Mouse (Mus musculus) stomach, embryonic 14.5 days (tissue): ENCODE results near the gene Ttc21a. TPM values are rescaled to one million over a fixed set of nuclear protein-coding genes. Genes with fewer than 3 reads are reported as not detected.
"Not testable (repeated sequence)": the region's sequence is repeated elsewhere in the genome, so short reads cannot be mapped to it uniquely, and the experiment has no call there.

ENCODE experiments used
- ATAC-seq: fragments of 200-750 bp; cut with Nextera tagmentation; 2 replicates; pipeline ENCODE4 v1.8.0; 2017; ENCODE audit warnings: low read depth, moderate TSS enrichment; ENCODE audit not compliant: insufficient number of reproducible peaks, insufficient read depth, low FRiP score
- H3K27ac ChIP-seq: fragments of 300-500 bp; sonication (generic); 2 replicates; pipeline ENCODE4 v1.5.1; 2014; ENCODE audit warnings: mild to moderate bottlenecking, low read length, moderate library complexity, mixed read lengths
- H3K27me3 ChIP-seq: fragments of 300-500 bp; sonication (generic); 2 replicates; pipeline ENCODE4 v1.6.1; 2014; ENCODE audit warnings: low read length, control low read depth, mixed read lengths; ENCODE audit not compliant: control insufficient read depth, insufficient read depth
- H3K36me3 ChIP-seq: fragments of 300-500 bp; sonication (generic); 2 replicates; pipeline ENCODE4 v1.6.1; 2014; ENCODE audit warnings: mild to moderate bottlenecking, control low read depth, low read length, moderate library complexity, mixed read lengths; ENCODE audit not compliant: control insufficient read depth, insufficient read depth
- H3K4me1 ChIP-seq: fragments of 300-500 bp; sonication (generic); 2 replicates; pipeline ENCODE4 v1.6.1; 2014; ENCODE audit warnings: low read length, control low read depth, mixed read lengths; ENCODE audit not compliant: control insufficient read depth, insufficient read depth
- H3K4me2 ChIP-seq: fragments of 300-500 bp; sonication (generic); replicated peaks from 2 replicates; pipeline ENCODE4 v1.6.1; 2014; ENCODE audit warnings: low read depth, low read length, control low read depth
- H3K4me3 ChIP-seq: fragments of 300-500 bp; sonication (generic); 2 replicates; pipeline ENCODE4 v1.5.1; 2014; ENCODE audit warnings: low read depth, low read length, control low read depth
- H3K9ac ChIP-seq: fragments of 300-500 bp; sonication (generic); replicated peaks from 2 replicates; pipeline ENCODE4 v1.6.1; 2014; ENCODE audit warnings: low read depth, mild to moderate bottlenecking, control low read depth, low read length, moderate library complexity, mixed read lengths
- H3K9me3 ChIP-seq: fragments of 300-500 bp; sonication (generic); 2 replicates; pipeline ENCODE4 v1.6.1; 2016; ENCODE audit warnings: low read depth, low read length, control low read depth; ENCODE audit not compliant: control insufficient read depth
- WGBS: fragments of 180-500 bp; shearing (Covaris S2); extraction: QIAGEN DNeasy Blood & Tissue Kit; methylation state at CpG from one replicate; pipeline ENCODE4 v1.1.7; 2014; 5-methylcytosine and 5-hydroxymethylcytosine counted together
- polyA plus RNA-seq: library from polyadenylated mRNA; unstranded; fragments of >200 nt; fragmentation: Nextera tagmentation; extraction: Ambion mirVana; gene quantifications from 2 replicates; pipeline ENCODE4 v1.2.1, GENCODE M21; 2014

Ttc21a gene
- polyA plus RNA-seq, 1 experiment from 2014 or later = 0.09 TPM

DNA sequence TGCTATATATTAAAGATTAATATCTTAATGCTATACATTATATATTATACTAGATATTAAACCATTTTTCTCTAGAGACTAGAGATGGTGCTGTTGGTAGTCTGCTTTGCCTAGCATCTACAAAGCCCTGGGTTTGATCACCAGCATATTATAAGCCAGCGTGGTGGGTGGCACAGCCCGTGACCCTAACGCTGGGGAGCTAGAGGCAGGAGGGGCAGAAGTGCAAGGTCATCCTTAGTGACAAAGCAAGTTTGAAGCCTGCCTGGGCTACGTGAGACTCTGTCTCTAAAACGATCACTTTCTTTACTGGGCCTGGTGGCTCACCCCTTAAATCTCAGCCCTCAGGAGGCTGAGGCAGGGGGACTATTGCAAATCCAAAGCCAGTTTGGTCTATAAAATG, 65.5 kb downstream of the Ttc21a start:
- no peak overlapping the region for H3K4me3 ChIP-seq
- ATAC-seq = no peak
- H3K9me3 ChIP-seq = no peaks in the 10 kb centered on the region
- no peaks in the 10 kb centered on the region for H3K36me3 ChIP-seq
- no peak overlapping the region for H3K9ac ChIP-seq
- 80% methylated on average over 5 of the region's 5 CpGs for WGBS
- no peak overlapping the region for H3K4me2 ChIP-seq
- H3K27me3 ChIP-seq = no peaks in the 10 kb centered on the region
- H3K4me1 ChIP-seq = peaks cover 4% of the 10 kb centered on the region
- no peak overlapping the region for H3K27ac ChIP-seq

DNA sequence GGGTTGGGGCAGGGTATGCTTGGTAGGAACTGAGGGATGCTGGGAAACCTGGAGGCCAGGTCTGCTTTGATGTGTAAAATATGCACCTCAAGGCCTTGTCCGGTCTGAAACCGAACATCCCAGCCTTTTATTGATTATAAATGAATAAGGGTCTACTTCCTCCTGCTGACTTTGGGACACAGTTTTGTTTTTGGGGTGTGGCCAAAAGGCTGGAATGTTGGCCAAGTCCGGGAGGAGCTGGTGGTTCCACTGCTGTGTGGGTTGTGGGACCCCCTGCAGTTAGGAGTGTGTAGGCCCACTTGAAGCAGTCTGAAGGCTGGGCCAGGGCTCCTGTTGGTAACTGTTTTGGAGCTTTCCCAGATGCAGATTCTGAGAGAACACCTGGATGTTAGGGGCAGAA, 68.5 kb downstream of the Ttc21a start:
- Histone ChIP-seq H3K27me3 (no peaks in the 10 kb centered on the region), H3K4me1 (peaks cover 9% of the 10 kb centered on the region), H3K9me3 (no peaks in the 10 kb centered on the region), H3K4me2 (no peak overlapping the region), H3K36me3 (no peaks in the 10 kb centered on the region), H3K27ac (no peak overlapping the region), H3K4me3 (no peak overlapping the region), H3K9ac (no peak overlapping the region)
- 53% methylated on average over 3 of the region's 3 CpGs for WGBS
- ATAC-seq = no peak

DNA sequence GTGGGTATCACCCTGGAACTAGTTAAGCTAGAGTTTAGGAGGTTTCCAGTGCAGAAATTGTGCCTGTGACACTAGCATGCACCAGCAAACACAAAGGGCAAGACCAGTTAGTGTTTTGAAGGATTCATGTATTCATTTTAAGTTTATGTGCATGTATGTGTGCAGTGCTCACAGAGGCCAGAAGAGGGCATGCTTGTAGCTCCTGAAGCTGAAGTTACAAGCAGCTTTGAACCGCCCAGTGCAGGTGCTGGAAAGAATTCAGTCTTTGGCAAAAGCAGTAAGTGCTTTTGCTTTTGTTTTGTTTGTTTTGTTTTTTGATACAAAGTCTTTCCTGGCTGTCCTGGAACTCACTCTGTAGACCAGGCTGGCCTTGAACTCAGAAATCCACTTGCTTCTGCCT, 70.4 kb downstream of the Ttc21a start:
- ATAC-seq = no peak
- no peak overlapping the region for H3K27ac ChIP-seq
- no peak overlapping the region for H3K9ac ChIP-seq
- H3K36me3 ChIP-seq = no peaks in the 10 kb centered on the region
- peaks cover 8% of the 10 kb centered on the region; the same call in 1 of the 2 replicates for H3K4me1 ChIP-seq
- no peaks in the 10 kb centered on the region for H3K9me3 ChIP-seq
- WGBS = 86% methylated on average over 1 of the region's 1 CpGs
- no peak overlapping the region for H3K4me2 ChIP-seq
- H3K27me3 ChIP-seq = no peaks in the 10 kb centered on the region
- no peak overlapping the region for H3K4me3 ChIP-seq

GRCm38 (mm10) chr9:120009226-120009841, 71.9 kb downstream of the Ttc21a start:
- WGBS = 64% methylated on average over 7 of the region's 7 CpGs

GRCm38 (mm10) chr9:120009871-120010270, 72.5 kb downstream of the Ttc21a start:
- WGBS = 88% methylated on average over 3 of the region's 3 CpGs
- H3K4me3 ChIP-seq = no peak overlapping the region
- no peak for ATAC-seq
- no peaks in the 10 kb centered on the region for H3K27me3 ChIP-seq
- no peak overlapping the region for H3K4me2 ChIP-seq
- H3K9ac ChIP-seq = no peak overlapping the region
- H3K4me1 ChIP-seq = peaks cover 8% of the 10 kb centered on the region; the same call in 1 of the 2 replicates
- H3K9me3 ChIP-seq = no peaks in the 10 kb centered on the region
- H3K36me3 ChIP-seq = no peaks in the 10 kb centered on the region
- no peak overlapping the region for H3K27ac ChIP-seq

More at GRCm38 (mm10) chr9:120009226-120009841, 71.9 kb downstream of the Ttc21a start:
- H3K9me3 ChIP-seq = no peaks in the 10 kb centered on the region
- no peak overlapping the region for H3K4me3 ChIP-seq
- H3K36me3 ChIP-seq = no peaks in the 10 kb centered on the region
- H3K4me1 ChIP-seq = peaks cover 8% of the 10 kb centered on the region; the same call in 1 of the 2 replicates
- no peak overlapping the region for H3K4me2 ChIP-seq
- H3K9ac ChIP-seq = no peak overlapping the region
- no peak for ATAC-seq
- no peak overlapping the region for H3K27ac ChIP-seq
- no peaks in the 10 kb centered on the region for H3K27me3 ChIP-seq

GRCm38 (mm10) chr9:120010781-120011511, 73.5 kb downstream of the Ttc21a start:
- 2% methylated on average over 58 of the region's 60 CpGs for WGBS
- H3K4me1 ChIP-seq = peaks cover 8% of the 10 kb centered on the region; the same call in 1 of the 2 replicates
- H3K9ac ChIP-seq = 0 out of 2 replicates have a peak overlapping the region, but pooled peaks have one; percentile 14
- H3K27me3 ChIP-seq = no peaks in the 10 kb centered on the region
- H3K9me3 ChIP-seq = no peaks in the 10 kb centered on the region
- H3K27ac ChIP-seq = peak overlapping the region; percentile 78
- H3K4me3 ChIP-seq = peak overlapping the region; percentile 33
- peak overlapping the region; percentile 85 for H3K4me2 ChIP-seq
- H3K36me3 ChIP-seq = no peaks in the 10 kb centered on the region
- ATAC-seq = peak; percentile 91

GRCm38 (mm10) chr9:120011533-120011932, 74.1 kb downstream of the Ttc21a start:
- H3K9ac ChIP-seq = no peak overlapping the region
- no peaks in the 10 kb centered on the region for H3K36me3 ChIP-seq
- no peaks in the 10 kb centered on the region for H3K27me3 ChIP-seq
- H3K9me3 ChIP-seq = no peaks in the 10 kb centered on the region
- peaks cover 8% of the 10 kb centered on the region; the same call in 1 of the 2 replicates for H3K4me1 ChIP-seq
- H3K4me3 ChIP-seq = peak overlapping the region; percentile 33
- ATAC-seq = peak; percentile 38
- H3K27ac ChIP-seq = peak overlapping the region; percentile 78
- H3K4me2 ChIP-seq = peak overlapping the region; percentile 85
- WGBS = under 1% methylated on average over 10 of the region's 10 CpGs

DNA sequence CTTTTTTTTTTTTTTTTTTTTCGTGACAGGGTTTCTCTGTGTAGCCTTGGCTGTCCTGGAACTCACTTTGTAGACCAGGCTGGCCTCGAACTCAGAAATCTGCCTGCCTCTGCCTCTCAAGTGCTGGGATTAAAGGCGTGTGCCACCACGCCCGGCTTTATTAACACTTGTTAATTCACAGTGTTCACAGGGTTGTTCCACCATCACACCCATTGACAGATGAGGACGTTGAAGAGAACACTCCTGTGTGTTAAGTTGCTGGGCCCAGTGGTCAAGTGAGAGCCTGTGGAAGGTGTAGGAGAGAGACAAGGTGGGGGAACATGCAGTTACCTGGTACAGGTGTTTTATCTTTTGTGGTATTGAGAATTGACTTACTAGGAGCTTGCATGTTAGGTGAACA, 74.8 kb downstream of the Ttc21a start:
- H3K4me2 ChIP-seq, H3K27ac ChIP-seq, H3K4me3 ChIP-seq, H3K9ac ChIP-seq, ATAC-seq, H3K4me1 ChIP-seq, H3K27me3 ChIP-seq, H3K9me3 ChIP-seq, H3K36me3 ChIP-seq: not testable (repeated sequence)
- 79% methylated on average over 6 of the region's 6 CpGs for whole genome bisulfite sequencing
